Mouse (Mus musculus) small intestine, adult 2 months (tissue): ENCODE measurements around the gene Tnfsf14. TPM values are rescaled to one million over a fixed set of nuclear protein-coding genes. Genes with fewer than 3 reads are reported as not detected.
A peak's percentile ranks its signal among the peaks of the same experiment; 100 is the strongest.

Source experiments
- H3K27ac ChIP-seq: fragments of 200-500 bp; 2 replicates; pipeline ENCODE4 v1.5.1; 2012; ENCODE audit warnings: low read depth, low read length, control low read depth, inconsistent platforms; ENCODE audit not compliant: insufficient read depth
- H3K27me3 ChIP-seq: fragments of 200-500 bp; 2 replicates; pipeline ENCODE4 v1.6.1; 2012; ENCODE audit warnings: mild to moderate bottlenecking, moderate library complexity, low read length, inconsistent platforms; ENCODE audit not compliant: control insufficient read depth, insufficient read depth
- H3K36me3 ChIP-seq: fragments of 200-500 bp; 2 replicates; pipeline ENCODE4 v1.6.1; 2012; ENCODE audit warnings: mild to moderate bottlenecking, low read length, control low read depth, inconsistent platforms; ENCODE audit not compliant: control insufficient read depth, insufficient read depth
- H3K4me1 ChIP-seq: fragments of 200-500 bp; 2 replicates; pipeline ENCODE4 v1.6.1; 2012; ENCODE audit warnings: low read length, inconsistent platforms, mixed read lengths; ENCODE audit not compliant: control insufficient read depth, insufficient read depth, insufficient read length
- H3K4me3 ChIP-seq: fragments of 200-500 bp; 2 replicates; pipeline ENCODE4 v1.5.1; 2012; ENCODE audit warnings: low read depth, mild to moderate bottlenecking, control low read depth, inconsistent platforms, low read length, moderate library complexity
- CTCF ChIP-seq: fragments of 200-500 bp; IDR thresholded peaks from 2 replicates; pipeline ENCODE4 v1.5.1; 2012; ENCODE audit warnings: low read depth, mild to moderate bottlenecking, control low read depth, inconsistent platforms, low read length, moderate library complexity, mixed read lengths; ENCODE audit not compliant: insufficient replicate concordance, insufficient read length; ENCODE audit errors: extremely low read depth
- POLR2A ChIP-seq: fragments of 200-500 bp; IDR thresholded peaks from 2 replicates; pipeline ENCODE4 v1.6.1; 2012; ENCODE audit warnings: low read depth, mild to moderate bottlenecking, control low read depth, inconsistent platforms, low read length, moderate library complexity
- WGBS: fragments of 180-500 bp; shearing (Covaris S2); methylation state at CpG from one replicate; pipeline ENCODE4 v1.1.7; 2018; 5-methylcytosine and 5-hydroxymethylcytosine counted together
- polyA plus RNA-seq: library from polyadenylated mRNA; depleted of rRNA; stranded (reverse); fragments of >200 nt; gene quantifications from 2 replicates; pipeline ENCODE4 v1.2.3, GENCODE M21; 2012

Gene Tnfsf14
- polyA plus RNA-seq, 1 experiment: 0.98 TPM

DNA sequence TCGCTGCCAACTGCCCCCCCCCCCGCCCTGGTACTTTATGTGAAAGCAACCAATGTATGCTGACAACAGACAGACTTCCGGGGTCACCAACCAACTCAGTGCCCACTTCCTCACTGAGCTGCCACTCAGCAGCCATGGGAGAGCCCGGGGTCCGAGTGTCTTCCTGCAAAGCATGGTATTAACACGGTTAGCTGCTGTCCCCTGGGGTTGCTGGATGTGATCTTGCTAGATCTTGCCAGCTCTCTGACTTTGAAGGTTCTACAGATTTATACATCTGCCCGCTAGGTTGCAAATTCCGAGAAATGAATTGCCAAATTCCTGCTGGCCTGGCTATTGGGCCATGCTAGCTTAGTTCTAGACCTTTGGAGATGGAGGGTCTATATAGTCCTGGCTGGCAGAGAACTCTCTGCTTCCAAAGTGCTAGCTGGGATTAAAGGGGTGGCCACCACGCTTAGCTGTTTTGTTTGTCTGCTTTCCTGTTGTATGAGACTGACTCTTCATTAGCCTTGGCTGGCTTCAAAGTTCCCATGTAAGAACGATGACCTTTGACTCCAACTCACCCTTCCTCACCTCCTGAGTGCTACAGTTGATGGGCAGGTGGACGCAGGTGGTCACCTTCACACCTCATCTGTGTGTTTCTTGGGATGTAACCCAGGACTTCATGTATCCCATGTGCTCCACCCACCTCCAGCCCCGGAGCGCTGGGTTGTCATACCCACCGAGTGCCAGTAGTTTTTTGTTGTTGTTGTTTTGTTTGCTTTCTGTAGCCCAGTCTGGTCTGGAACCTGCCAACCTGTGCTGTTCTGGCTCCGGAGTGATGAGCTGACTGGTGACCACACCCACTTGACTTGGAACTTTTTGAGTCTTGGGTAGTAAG is 36.1 kb upstream of the Tnfsf14 start:
- TF ChIP-seq CTCF: no peak
- no peak for TF ChIP-seq POLR2A
- 75% methylated on average over 15 of the region's 15 CpGs for WGBS

DNA sequence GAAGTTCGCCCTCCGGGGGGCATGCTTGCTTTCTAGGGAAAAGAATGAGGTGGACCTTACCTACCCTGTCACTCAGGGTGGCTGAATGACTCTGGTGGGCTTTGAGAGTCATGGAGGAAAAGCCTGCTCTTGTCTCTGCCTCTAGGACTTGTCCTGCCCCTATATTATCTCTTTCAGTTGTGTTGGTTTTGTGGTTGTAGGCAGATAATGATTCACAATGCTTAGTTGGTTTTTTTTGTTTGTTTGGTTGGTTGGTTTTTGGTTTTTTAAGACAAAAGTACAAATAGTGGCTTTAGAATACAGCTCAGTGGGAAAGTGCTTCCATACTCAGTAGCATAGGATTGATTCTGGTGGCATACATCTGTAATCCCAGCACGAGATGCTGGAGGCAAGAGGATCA is 34.9 kb upstream of the Tnfsf14 start:
- Histone ChIP-seq H3K27me3 (no peaks in the 10 kb centered on the region), H3K4me1 (peaks cover 21% of the 10 kb centered on the region), H3K36me3 (no peaks in the 10 kb centered on the region), H3K4me3 (no peak overlapping the region), H3K27ac (no peak overlapping the region)
- 80% methylated on average over 3 of the region's 3 CpGs for WGBS
- no peak for TF ChIP-seq CTCF

More for the DNA sequence above, 36.1 kb upstream of the Tnfsf14 start:
- H3K27me3 ChIP-seq: no peaks in the 10 kb centered on the region
- H3K36me3 ChIP-seq: peaks cover 2% of the 10 kb centered on the region; the same call in 1 of the 2 replicates
- H3K4me3 ChIP-seq: no peak overlapping the region
- peaks cover 24% of the 10 kb centered on the region for H3K4me1 ChIP-seq
- no peak overlapping the region for H3K27ac ChIP-seq

DNA sequence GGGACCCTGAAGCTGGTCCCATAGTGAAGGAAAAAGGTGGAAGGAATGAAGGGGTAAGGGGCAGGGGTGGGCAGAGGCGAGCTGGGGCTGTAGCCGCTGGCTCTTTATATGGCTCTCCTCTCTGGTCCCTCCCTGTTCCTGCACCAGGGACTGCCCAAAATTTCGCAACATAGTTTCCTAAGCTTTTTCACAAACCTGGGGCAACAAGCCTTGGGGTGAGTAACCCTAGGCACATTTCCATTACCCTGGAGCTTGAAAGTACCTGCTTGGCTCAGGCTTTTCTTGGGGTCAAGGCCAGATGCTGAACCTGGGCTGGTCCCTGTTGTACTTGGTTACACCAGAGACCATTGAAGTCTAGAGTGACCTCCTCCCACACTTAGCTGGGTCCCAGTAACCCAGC is 34.0 kb upstream of the Tnfsf14 start, which contains the start of gene C3:
C3 (minus strand) TSS at position 123 of the 400 bp plus-strand sequence.
- no peaks in the 10 kb centered on the region for H3K27me3 ChIP-seq
- H3K27ac ChIP-seq: no peak within 1 kb of the TSS
- 71% methylated on average over 3 of the region's 3 CpGs for WGBS
- H3K4me1 ChIP-seq: peaks cover 21% of the 10 kb centered on the region
- TF ChIP-seq POLR2A (no peak), CTCF (no peak)
- no peak within 1 kb of the TSS for H3K4me3 ChIP-seq
- H3K36me3 ChIP-seq: no peaks in the 10 kb centered on the region

DNA sequence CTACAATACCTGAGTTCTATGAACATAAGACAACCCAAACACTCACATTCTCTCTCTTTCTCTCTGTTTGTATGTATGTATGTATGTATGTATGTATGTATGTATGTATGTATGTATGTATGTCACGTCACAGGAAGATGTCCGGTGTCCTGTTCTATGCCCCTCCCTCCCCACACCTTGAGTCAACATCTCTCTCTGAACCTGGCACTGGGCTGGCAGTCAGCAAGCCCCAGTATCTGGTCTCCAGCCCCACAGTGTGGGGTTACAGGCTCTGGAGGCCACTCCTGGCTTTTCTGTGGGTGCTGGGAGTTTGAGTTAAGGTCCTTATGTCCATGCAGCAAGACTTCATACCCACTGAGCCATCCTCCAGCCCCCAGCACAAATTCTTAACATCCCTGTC is 33.5 kb upstream of the Tnfsf14 start:
- 64% methylated on average over 2 of the region's 2 CpGs for WGBS
- Histone ChIP-seq H3K4me3 (no peak overlapping the region), H3K27ac (no peak overlapping the region), H3K36me3 (no peaks in the 10 kb centered on the region), H3K4me1 (peaks cover 21% of the 10 kb centered on the region), H3K27me3 (no peaks in the 10 kb centered on the region)
- TF ChIP-seq CTCF (no peak), POLR2A (no peak)

DNA sequence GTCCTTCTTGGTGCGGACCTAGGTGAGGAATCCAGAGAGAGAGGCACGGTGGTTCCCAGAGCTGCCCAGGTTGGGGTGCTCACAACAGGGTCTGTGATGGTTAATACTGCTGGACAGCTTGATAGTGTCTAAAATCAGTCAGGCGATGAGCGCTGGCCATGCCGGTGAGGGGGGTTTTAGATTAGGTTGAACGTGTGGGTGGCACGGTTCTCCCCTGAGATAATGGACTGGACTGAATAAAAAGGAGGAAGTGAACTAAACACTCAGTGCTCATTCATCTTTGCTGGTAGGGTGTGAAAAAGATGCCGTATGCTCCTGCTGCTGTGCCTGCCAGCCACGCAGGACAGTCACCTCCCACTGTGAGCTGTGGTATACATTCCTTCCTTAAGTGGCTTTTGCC is 29.3 kb upstream of the Tnfsf14 start:
- Histone ChIP-seq H3K27me3 (no peaks in the 10 kb centered on the region), H3K27ac (no peak overlapping the region), H3K4me1 (0 out of 2 replicates have a peak, but pooled peaks cover 2% of the 10 kb centered on the region), H3K36me3 (no peaks in the 10 kb centered on the region), H3K4me3 (no peak overlapping the region)
- WGBS: 68% methylated on average over 9 of the region's 9 CpGs
- TF ChIP-seq CTCF (no peak), POLR2A (no peak)

DNA sequence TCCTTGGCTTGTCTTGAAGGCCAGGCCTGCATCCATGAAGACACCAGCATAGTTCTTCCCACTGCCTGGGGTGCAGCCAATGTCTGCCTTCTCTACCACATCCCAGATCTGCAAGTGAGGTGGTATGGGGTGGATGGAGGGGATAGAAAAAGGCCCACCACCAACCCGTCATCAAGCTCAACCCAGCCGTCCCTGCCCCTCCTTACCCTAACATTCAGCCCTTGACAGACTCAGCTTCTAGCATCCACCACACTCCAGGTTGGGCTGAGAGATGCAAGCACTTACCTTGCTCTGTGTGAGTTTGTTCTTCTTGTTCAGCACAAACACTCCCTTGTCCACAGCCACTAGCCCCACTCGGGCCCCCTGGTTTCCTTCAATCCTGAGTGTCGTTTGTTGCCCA is 27.9 kb upstream of the Tnfsf14 start:
- no peak for TF ChIP-seq CTCF
- no peak for TF ChIP-seq POLR2A
- H3K27ac ChIP-seq: no peak overlapping the region
- no peaks in the 10 kb centered on the region for H3K36me3 ChIP-seq
- 0 out of 2 replicates have a peak, but pooled peaks cover 2% of the 10 kb centered on the region for H3K4me1 ChIP-seq
- 53% methylated on average over 4 of the region's 4 CpGs for WGBS
- H3K27me3 ChIP-seq: no peaks in the 10 kb centered on the region
- no peak overlapping the region for H3K4me3 ChIP-seq

DNA sequence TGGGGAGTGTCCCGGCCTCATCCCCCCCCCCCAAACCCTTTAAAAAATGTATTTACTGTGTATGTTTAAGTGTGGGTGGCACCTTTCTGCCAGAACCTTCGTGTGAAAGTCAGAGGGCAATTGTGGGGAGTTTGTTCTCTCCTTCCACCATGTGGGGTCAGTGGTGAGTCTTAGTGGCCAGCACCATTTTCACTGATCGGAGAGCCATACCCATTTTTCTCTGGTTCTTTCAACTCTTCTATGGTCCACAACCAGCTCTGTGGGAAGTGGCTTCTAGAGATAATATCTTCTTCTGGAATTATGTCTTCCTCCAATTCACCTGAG is 25.9 kb upstream of the Tnfsf14 start:
- Histone ChIP-seq H3K27ac (no peak overlapping the region), H3K27me3 (no peaks in the 10 kb centered on the region), H3K4me1 (0 out of 2 replicates have a peak, but pooled peaks cover 2% of the 10 kb centered on the region), H3K4me3 (no peak overlapping the region), H3K36me3 (no peaks in the 10 kb centered on the region)
- TF ChIP-seq CTCF (peak; percentile 62; the same call in 1 of the 2 replicates), POLR2A (no peak)
- WGBS: 10% methylated on average over 3 of the region's 3 CpGs
